In genomic region chr1:72242581-72243143, GRCm38 (mm10) we compare ENCODE assay signal across 21 mouse cellular contexts. TPM values are rescaled to one million over a fixed set of nuclear protein-coding genes. Genes with fewer than 3 reads are reported as not detected.
DNase-seq lines count a peak whose midpoint lies in the region; ATAC-seq and TF ChIP-seq lines count a peak whose summit lies in the region.
"Had no signal": no experiment of that assay in that cellular context is flagged by ENCODE, and none has a peak within 500 bp of the region (broad histone marks: within the 10 kb centered on the region; RNA-seq: fewer than 3 reads in every experiment).

No protein-coding gene starts in this region.

- H3K9me3 ChIP-seq in neural tube, embryonic 15.5 days (replicated peaks): no peaks in the 10 kb centered on the region
- H3K9me3 ChIP-seq in ES-E14 (ENCODE audit: control insufficient read depth, insufficient read depth, low read depth, low read length): no peaks in the 10 kb centered on the region
- H3K9me3 ChIP-seq: embryonic facial prominence, embryonic 15.5 days; forebrain, embryonic 10.5 days; heart, embryonic 15.5 days; hindbrain, embryonic 10.5 days; hindbrain, embryonic 15.5 days had no signal

- peak; percentile 27 for DNase-seq in cerebellum, adult 9-11 months
- no peak for DNase-seq in neural tube, embryonic 10.5 days (ENCODE audit: extremely low spot score, low spot score)
- no peak for DNase-seq in ES-E14 (ENCODE audit: low read depth, low spot score)
- DNase-seq in right cerebral cortex, postnatal 36 days (ENCODE audit: low spot score in 2 of 2): no peak
- no peak for DNase-seq in embryo, embryonic 10 days (ENCODE audit: low spot score)
- no peak for DNase-seq in layer of hippocampus, adult 9-10 months (ENCODE audit: low spot score)
- DNase-seq: adrenal gland, postnatal 14 days; cerebellum, adult 18-20 months; cerebellum, postnatal 10 days; embryo, embryonic 11 days; gastrocnemius, postnatal 10 days; heart, adult 18-20 months had no signal

- H3K9ac ChIP-seq in neural tube, embryonic 15.5 days (replicated peaks): no peak overlapping the region
- H3K9ac ChIP-seq in ES-E14 (ENCODE audit: insufficient read depth, low read depth, low read length, poor library complexity, severe bottlenecking): no peak overlapping the region

- H3K4me2 ChIP-seq in neural tube, embryonic 15.5 days: no peak overlapping the region

- H3K27ac ChIP-seq in neural tube, embryonic 15.5 days (replicated peaks): 0 out of 2 replicates have a peak overlapping the region, but pooled peaks have one; percentile 99
- H3K27ac ChIP-seq in ES-E14 (ENCODE audit: insufficient read depth, low read depth, low read length, poor library complexity, severe bottlenecking): peak overlapping the region; percentile 99

- no peaks in the 10 kb centered on the region for H3K36me3 ChIP-seq in neural tube, embryonic 15.5 days
- H3K36me3 ChIP-seq in ES-E14 (ENCODE audit: control insufficient read depth, insufficient read depth, low read length, poor library complexity, severe bottlenecking): no peaks in the 10 kb centered on the region
- H3K36me3 ChIP-seq: embryonic facial prominence, embryonic 15.5 days; forebrain, embryonic 10.5 days; heart, embryonic 15.5 days; hindbrain, embryonic 10.5 days; hindbrain, embryonic 15.5 days had no signal

- no peak for ATAC-seq in cerebellum, adult (ENCODE audit: insufficient number of reproducible peaks, low FRiP score, low TSS enrichment)
- no peak for ATAC-seq in neural tube, embryonic 15.5 days (ENCODE audit: low FRiP score)

- no peak overlapping the region for H3K4me3 ChIP-seq in neural tube, embryonic 15.5 days (replicated peaks)
- no peak overlapping the region for H3K4me3 ChIP-seq in ES-E14 (ENCODE audit: insufficient read depth in 1 of 2, low read depth in 1 of 2, low read length in 2 of 2, poor library complexity in 1 of 2, severe bottlenecking in 1 of 2)

- 94% methylated on average over 5 of the region's 5 CpGs for WGBS in neural tube, embryonic 15.5 days

- H3K27me3 ChIP-seq in neural tube, embryonic 15.5 days (replicated peaks): no peaks in the 10 kb centered on the region
- H3K27me3 ChIP-seq: embryonic facial prominence, embryonic 15.5 days; heart, embryonic 15.5 days; hindbrain, embryonic 15.5 days had no signal

- peaks cover 4% of the 10 kb centered on the region for H3K4me1 ChIP-seq in neural tube, embryonic 15.5 days
- H3K4me1 ChIP-seq in ES-E14 (ENCODE audit: control insufficient read depth in 2 of 2, insufficient read depth in 2 of 2, low read length in 2 of 2, poor library complexity in 1 of 2): peaks cover 6 to 7% of the 10 kb centered on the region in 2 experiments
- H3K4me1 ChIP-seq: hindbrain, embryonic 15.5 days had no signal

- in situ Hi-C loops in ES-E14 (cut with MboI; ENCODE audit: low sequenced_read_pairs in 2 of 2, unreplicated experiment in 2 of 2): no loop called here

TF ChIP-seq in ES-E14, 5 proteins besides CTCF, POLR2A, EP300 and RAD21:
- TF ChIP-seq CHD2 (IDR thresholded peaks at IDR 0.05; ENCODE audit: low read depth, low read length): no peak
- no peak for TF ChIP-seq MAFK (IDR thresholded peaks at IDR 0.05; ENCODE audit: insufficient read depth, low read depth, low read length)
- TF ChIP-seq ZNF384 (IDR thresholded peaks at IDR 0.05; ENCODE audit: low read depth, low read length): no peak
- no peak for TF ChIP-seq HCFC1 (IDR thresholded peaks at IDR 0.05; ENCODE audit: borderline replicate concordance, insufficient read depth, low read length)
- no peak for TF ChIP-seq ZC3H11A (IDR thresholded peaks at IDR 0.05; ENCODE audit: borderline replicate concordance, low read depth, low read length)

RNA-seq across cellular contexts. Expression of gene Mreg, which starts 30.6 kb away (rescaled TPM):
- 2.9 and 21.3 TPM in 2 replicates for polyA plus RNA-seq in neural tube, embryonic 15.5 days (2015; fragmentation: Nextera tagmentation; extraction: Ambion mirVana)
- total RNA-seq in ES-E14 (2012; rRNA removed): 92.1 and 94.8 TPM in 2 replicates

RNA-seq across cellular contexts. Expression of gene Pecr, which starts 41.5 kb away (rescaled TPM):
- polyA plus RNA-seq in neural tube, embryonic 15.5 days (2015; fragmentation: Nextera tagmentation; extraction: Ambion mirVana): 8.0 and 14.8 TPM in 2 replicates
- 14.3 and 16.8 TPM in 2 replicates for total RNA-seq in ES-E14 (2012; rRNA removed)

RNA-seq across cellular contexts. Expression of gene Tmem169, which starts 41.5 kb away (rescaled TPM):
- polyA plus RNA-seq in neural tube, embryonic 15.5 days (2015; fragmentation: Nextera tagmentation; extraction: Ambion mirVana): 30.9 and 32.8 TPM in 2 replicates
- 0.32 and 0.36 TPM in 2 replicates for total RNA-seq in ES-E14 (2012; rRNA removed)
- total RNA-seq: heart, adult 18-20 months; heart, postnatal 25 days had no signal
- polyA plus RNA-seq: erythroblast, embryonic 14.5 days had no signal
